Mouse (Mus musculus): ENCODE measurements around the gene Zfand2a.

The Zfand2a gene

GRCm38 (mm10) chr5:139429818-139430341 lies 54.5 kb downstream of the Zfand2a start:
- DNase-seq (ENCODE audit: low spot score), result no peak

GRCm38 (mm10) chr5:139427989-139428388 lies 56.4 kb downstream of the Zfand2a start:
- no peak for DNase-seq (ENCODE audit: low spot score)

- DNase-seq (ENCODE audit: low spot score), result no peak
Measured at GRCm38 (mm10) chr5:139427001-139427400, 57.3 kb downstream of the Zfand2a start.

- DNase-seq (ENCODE audit: low spot score), result no peak
Measured at GRCm38 (mm10) chr5:139425198-139425597, 59.2 kb downstream of the Zfand2a start.

GRCm38 (mm10) chr5:139423026-139423865 lies 61.1 kb downstream of the Zfand2a start, which contains the start of gene Gper1:
Gene Gper1, plus strand, starts transcription at chr5:139423151.
- DNase-seq (ENCODE audit: low spot score), result no peak

All from embryo, embryonic 10.5 days (tissue).